8 mouse cellular contexts compared by ENCODE assay signal in genomic region chr4:134468215-134468575, GRCm38 (mm10). TPM values are rescaled to one million over a fixed set of nuclear protein-coding genes. Genes with fewer than 3 reads are reported as not detected.
A peak's percentile ranks its signal among the peaks of the same experiment; 100 is the strongest.
DNase-seq lines count a peak whose midpoint lies in the region; ATAC-seq and TF ChIP-seq lines count a peak whose summit lies in the region.

Gene Stmn1 (plus strand): TSS chr4:134468320.

- H3K9ac ChIP-seq in embryonic facial prominence, embryonic 15.5 days = peak within 1 kb of the TSS; percentile 80
- peak within 1 kb of the TSS; percentile 91 for H3K9ac ChIP-seq in kidney, embryonic 15.5 days

- peaks cover 22% of the 10 kb centered on the region for H3K36me3 ChIP-seq in embryonic facial prominence, embryonic 15.5 days
- H3K36me3 ChIP-seq in heart, embryonic 10.5 days = peaks cover 28% of the 10 kb centered on the region
- peaks cover 24% of the 10 kb centered on the region for H3K36me3 ChIP-seq in kidney, embryonic 15.5 days

- H3K4me1 ChIP-seq in bone marrow, adult 2 months (ENCODE audit: control insufficient read depth, insufficient read depth, low read length) = peaks cover 2% of the 10 kb centered on the region
- peaks cover 14% of the 10 kb centered on the region for H3K4me1 ChIP-seq in embryonic facial prominence, embryonic 15.5 days
- peaks cover 20% of the 10 kb centered on the region for H3K4me1 ChIP-seq in heart, embryonic 10.5 days
- H3K4me1 ChIP-seq in kidney, embryonic 15.5 days = peaks cover 22% of the 10 kb centered on the region

- no peaks in the 10 kb centered on the region for H3K9me3 ChIP-seq in embryonic facial prominence, embryonic 15.5 days (replicated peaks)
- H3K9me3 ChIP-seq in heart, embryonic 10.5 days = no peaks in the 10 kb centered on the region
- no peaks in the 10 kb centered on the region for H3K9me3 ChIP-seq in kidney, embryonic 15.5 days (replicated peaks)

- DNase-seq in 416B (ENCODE audit: low read depth) (peak; percentile 96), liver (peak; percentile 97)
- DNase-seq in heart, embryonic 10.5 days (ENCODE audit: low spot score) = peak; percentile 99
- peak; percentile 94 to 96 for DNase-seq in spleen, postnatal 4 days (ENCODE audit: low spot score in 2 of 2)

- TF ChIP-seq CTCF in bone marrow, adult 2 months (IDR thresholded peaks at IDR 0.05; ENCODE audit: control insufficient read depth, insufficient read depth, low read length) = no peak

- H3K27ac ChIP-seq in bone marrow, adult 2 months (ENCODE audit: control insufficient read depth, insufficient read depth, low read depth, low read length, poor library complexity) = peak within 1 kb of the TSS; percentile 89
- peak within 1 kb of the TSS; percentile 94 for H3K27ac ChIP-seq in embryonic facial prominence, embryonic 15.5 days (replicated peaks)
- H3K27ac ChIP-seq in heart, embryonic 10.5 days = peak within 1 kb of the TSS; percentile 98
- H3K27ac ChIP-seq in kidney, embryonic 15.5 days = peak within 1 kb of the TSS; percentile 97

- TF ChIP-seq POLR2A in bone marrow, adult 2 months (IDR thresholded peaks at IDR 0.05; ENCODE audit: borderline replicate concordance, control insufficient read depth, low read depth, low read length) = peak; percentile 99

- under 1% methylated on average over 31 of the region's 31 CpGs for WGBS in bone marrow, adult 2 months
- WGBS in embryonic facial prominence, embryonic 15.5 days = under 1% methylated on average over 31 of the region's 31 CpGs
- under 1% methylated on average over 30 of the region's 31 CpGs for WGBS in heart, embryonic 10.5 days
- whole genome bisulfite sequencing in kidney, embryonic 15.5 days = under 1% methylated on average over 30 of the region's 31 CpGs

- peak within 1 kb of the TSS; percentile 84 for H3K4me3 ChIP-seq in bone marrow, adult 2 months (replicated peaks; ENCODE audit: control insufficient read depth, low read depth, low read length)
- peak within 1 kb of the TSS; percentile 94 for H3K4me3 ChIP-seq in embryonic facial prominence, embryonic 15.5 days (replicated peaks)
- peak within 1 kb of the TSS; percentile 97 for H3K4me3 ChIP-seq in heart, embryonic 10.5 days
- peak within 1 kb of the TSS; percentile 99 for H3K4me3 ChIP-seq in kidney, embryonic 15.5 days (replicated peaks)

- H3K27me3 ChIP-seq in embryonic facial prominence, embryonic 15.5 days = no peaks in the 10 kb centered on the region
- no peaks in the 10 kb centered on the region for H3K27me3 ChIP-seq in heart, embryonic 10.5 days (ENCODE audit: insufficient read depth, poor library complexity, severe bottlenecking)
- no peaks in the 10 kb centered on the region for H3K27me3 ChIP-seq in kidney, embryonic 15.5 days

- H3K4me2 ChIP-seq in embryonic facial prominence, embryonic 15.5 days (replicated peaks) = peak within 1 kb of the TSS; percentile 91
- H3K4me2 ChIP-seq in kidney, embryonic 15.5 days = peak within 1 kb of the TSS; percentile 89

- peak; percentile 96 for ATAC-seq in embryonic facial prominence, embryonic 15.5 days (ENCODE audit: insufficient number of reproducible peaks, low FRiP score, low TSS enrichment, low read depth)
- ATAC-seq in kidney, embryonic 15.5 days (replicated peaks; ENCODE audit: low FRiP score) = peak; percentile 96
- peak; percentile 93 for ATAC-seq in monocyte, adult 5-6 weeks (replicated peaks; ENCODE audit: insufficient number of reproducible peaks, low FRiP score, low TSS enrichment, poor library complexity, severe bottlenecking)

RNA-seq across cellular contexts. Expression of gene Stmn1, which starts in this region (rescaled TPM):
- polyA plus RNA-seq in bone marrow, adult 2 months (2011; ENCODE audit: insufficient read depth, insufficient read length, low replicate concordance, missing spikeins) = 297 and 423 TPM in 2 replicates
- 1,403 and 1,438 TPM in 2 replicates for polyA plus RNA-seq in embryonic facial prominence, embryonic 15.5 days (2015; fragmentation: Nextera tagmentation; extraction: Ambion mirVana)
- 838 and 1,170 TPM in 2 replicates for polyA plus RNA-seq in heart, embryonic 10.5 days (2016; fragmentation: Nextera tagmentation; extraction: Ambion mirVana)
- polyA plus RNA-seq in kidney, embryonic 15.5 days (2015; fragmentation: Nextera tagmentation; extraction: Ambion mirVana) = 1,708 and 1,728 TPM in 2 replicates
- 17.1 to 48.5 TPM (median 25.0 TPM) in 3 replicates for total RNA-seq in monocyte, adult 5-6 weeks (2017)

Comparison
In these comparisons a context has a peak if more than half of its experiments do, and no peak if none do; other contexts are left out.
1. Peak in every context shown above with its lines: DNase-seq, ATAC-seq, H3K4me3 ChIP-seq and H3K27ac ChIP-seq.